Mouse (Mus musculus) heart, embryonic 15.5 days (tissue): Measurements from ENCODE around the gene Fra10ac1. TPM values are rescaled to one million over a fixed set of nuclear protein-coding genes. Genes with fewer than 3 reads are reported as not detected.

ENCODE experiments used
- ATAC-seq: fragments of 200-750 bp; cut with Nextera tagmentation; replicated peaks from 2 replicates; pipeline ENCODE4 v1.8.0; 2017; ENCODE audit warnings: low read depth, moderate TSS enrichment; ENCODE audit not compliant: insufficient number of reproducible peaks, insufficient read depth, low FRiP score
- H3K27ac ChIP-seq: fragments of 300-500 bp; sonication (generic); 2 replicates; pipeline ENCODE4 v1.5.1; 2015; ENCODE audit warnings: mild to moderate bottlenecking, inconsistent platforms
- H3K27me3 ChIP-seq: fragments of 300-500 bp; sonication (generic); 2 replicates; pipeline ENCODE4 v1.6.1; 2015; ENCODE audit warnings: inconsistent platforms
- H3K36me3 ChIP-seq: fragments of 300-500 bp; sonication (generic); 2 replicates; pipeline ENCODE4 v1.6.1; 2015; ENCODE audit warnings: mild to moderate bottlenecking, inconsistent platforms
- H3K4me1 ChIP-seq: fragments of 300-500 bp; sonication (generic); replicated peaks from 2 replicates; pipeline ENCODE4 v1.6.1; 2015; ENCODE audit warnings: inconsistent platforms
- H3K4me2 ChIP-seq: fragments of 300-500 bp; sonication (generic); 2 replicates; pipeline ENCODE4 v1.6.1; 2015; ENCODE audit warnings: inconsistent platforms, mild to moderate bottlenecking, moderate library complexity
- H3K4me3 ChIP-seq: fragments of 300-500 bp; sonication (generic); 2 replicates; pipeline ENCODE4 v1.5.1; 2015; ENCODE audit warnings: mild to moderate bottlenecking, inconsistent platforms
- H3K9ac ChIP-seq: fragments of 300-500 bp; sonication (generic); 2 replicates; pipeline ENCODE4 v1.6.1; 2015; ENCODE audit warnings: mild to moderate bottlenecking, inconsistent platforms
- H3K9me3 ChIP-seq: fragments of 300-500 bp; sonication (generic); replicated peaks from 2 replicates; pipeline ENCODE4 v1.6.1; 2016; ENCODE audit warnings: inconsistent platforms
- WGBS: fragments of 180-500 bp; shearing (Covaris S2); methylation state at CpG from one replicate; pipeline ENCODE4 v1.1.7; 2015; ENCODE audit warnings: mixed read lengths; 5-methylcytosine and 5-hydroxymethylcytosine counted together
- polyA plus RNA-seq: library from polyadenylated mRNA; unstranded; fragments of >200 nt; fragmentation: Nextera tagmentation; extraction: Ambion mirVana; gene quantifications from 2 replicates; pipeline ENCODE4 v1.2.1, GENCODE M21; 2015

Gene Fra10ac1
- polyA plus RNA-seq, 1 experiment from 2014 or later: 26.7 TPM

DNA sequence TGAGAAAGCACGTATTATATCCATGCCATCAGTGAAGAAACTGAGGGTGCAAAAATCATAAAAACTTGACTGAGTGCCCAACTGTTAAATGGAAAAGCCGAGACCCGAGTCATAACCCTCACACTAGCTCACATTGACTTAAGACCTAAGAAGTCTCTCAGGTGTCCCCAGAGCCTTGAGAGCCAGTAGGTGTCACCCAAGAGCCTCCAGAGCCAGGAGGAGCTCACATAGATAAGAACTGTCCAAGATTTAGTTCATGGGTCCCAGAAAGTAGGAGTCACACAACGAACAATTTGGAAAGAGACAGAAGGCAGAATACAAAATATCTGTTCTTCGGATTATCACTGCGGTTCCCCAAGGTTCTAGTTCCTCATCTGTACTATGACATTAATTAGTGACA lies 29.8 kb upstream of the Fra10ac1 start:
- H3K4me3 ChIP-seq: no peak overlapping the region
- no peaks in the 10 kb centered on the region for H3K9me3 ChIP-seq
- no peak for ATAC-seq
- no peaks in the 10 kb centered on the region for H3K36me3 ChIP-seq
- H3K4me2 ChIP-seq: no peak overlapping the region
- H3K9ac ChIP-seq: no peak overlapping the region
- no peaks in the 10 kb centered on the region for H3K27me3 ChIP-seq
- 51% methylated on average over 6 of the region's 6 CpGs for WGBS
- no peak overlapping the region for H3K27ac ChIP-seq
- H3K4me1 ChIP-seq: no peaks in the 10 kb centered on the region

DNA sequence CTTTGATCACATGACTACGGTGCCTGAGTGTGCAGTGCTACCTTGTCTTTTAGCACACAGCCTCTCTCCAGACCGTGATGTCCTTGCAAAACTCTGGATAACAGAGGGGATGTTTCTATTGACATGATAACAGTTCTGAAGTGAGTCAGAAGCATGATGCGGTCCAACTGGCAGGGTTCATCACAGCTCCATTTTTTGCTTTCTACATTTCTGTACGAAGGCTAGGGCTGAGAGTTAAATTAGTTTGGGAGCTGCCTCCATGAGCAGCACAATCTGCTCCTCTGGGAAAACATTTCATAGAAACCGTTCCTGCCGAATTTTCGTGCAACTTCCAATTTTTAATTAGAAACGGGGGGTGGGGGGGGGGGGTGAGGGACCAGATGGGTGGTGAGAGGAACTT lies 25.7 kb upstream of the Fra10ac1 start:
- Histone ChIP-seq H3K4me2 (no peak overlapping the region), H3K36me3 (no peaks in the 10 kb centered on the region), H3K9me3 (no peaks in the 10 kb centered on the region), H3K9ac (no peak overlapping the region), H3K27ac (no peak overlapping the region), H3K4me1 (no peaks in the 10 kb centered on the region), H3K4me3 (no peak overlapping the region), H3K27me3 (no peaks in the 10 kb centered on the region)
- WGBS: 77% methylated on average over 8 of the region's 8 CpGs
- no peak for ATAC-seq

DNA sequence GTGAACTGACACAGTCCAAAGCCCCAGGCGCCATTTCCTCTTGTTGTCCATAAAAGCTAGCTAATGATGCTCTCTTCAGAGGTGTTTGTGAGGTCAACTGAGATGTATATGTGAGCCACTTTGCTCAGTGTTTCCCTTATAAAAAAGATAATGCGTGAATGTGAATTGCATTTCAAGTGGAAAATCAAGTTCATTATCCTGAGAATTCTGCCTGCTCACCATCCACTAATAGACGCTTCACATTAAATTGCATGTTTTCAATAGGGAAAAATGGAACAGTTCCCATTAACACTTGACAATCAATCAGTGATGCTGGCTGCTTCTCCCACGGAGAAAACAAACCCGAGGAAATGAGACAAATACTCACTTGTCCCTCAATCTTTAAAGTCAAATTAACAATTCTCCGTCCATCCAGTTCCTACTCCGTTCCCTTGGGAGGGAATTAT lies 22.2 kb upstream of the Fra10ac1 start:
- H3K9me3 ChIP-seq: no peaks in the 10 kb centered on the region
- no peak overlapping the region for H3K9ac ChIP-seq
- WGBS: 78% methylated on average over 7 of the region's 7 CpGs
- H3K4me2 ChIP-seq: no peak overlapping the region
- no peaks in the 10 kb centered on the region for H3K4me1 ChIP-seq
- no peak overlapping the region for H3K4me3 ChIP-seq
- H3K36me3 ChIP-seq: no peaks in the 10 kb centered on the region
- H3K27ac ChIP-seq: no peak overlapping the region
- H3K27me3 ChIP-seq: no peaks in the 10 kb centered on the region
- ATAC-seq: no peak

DNA sequence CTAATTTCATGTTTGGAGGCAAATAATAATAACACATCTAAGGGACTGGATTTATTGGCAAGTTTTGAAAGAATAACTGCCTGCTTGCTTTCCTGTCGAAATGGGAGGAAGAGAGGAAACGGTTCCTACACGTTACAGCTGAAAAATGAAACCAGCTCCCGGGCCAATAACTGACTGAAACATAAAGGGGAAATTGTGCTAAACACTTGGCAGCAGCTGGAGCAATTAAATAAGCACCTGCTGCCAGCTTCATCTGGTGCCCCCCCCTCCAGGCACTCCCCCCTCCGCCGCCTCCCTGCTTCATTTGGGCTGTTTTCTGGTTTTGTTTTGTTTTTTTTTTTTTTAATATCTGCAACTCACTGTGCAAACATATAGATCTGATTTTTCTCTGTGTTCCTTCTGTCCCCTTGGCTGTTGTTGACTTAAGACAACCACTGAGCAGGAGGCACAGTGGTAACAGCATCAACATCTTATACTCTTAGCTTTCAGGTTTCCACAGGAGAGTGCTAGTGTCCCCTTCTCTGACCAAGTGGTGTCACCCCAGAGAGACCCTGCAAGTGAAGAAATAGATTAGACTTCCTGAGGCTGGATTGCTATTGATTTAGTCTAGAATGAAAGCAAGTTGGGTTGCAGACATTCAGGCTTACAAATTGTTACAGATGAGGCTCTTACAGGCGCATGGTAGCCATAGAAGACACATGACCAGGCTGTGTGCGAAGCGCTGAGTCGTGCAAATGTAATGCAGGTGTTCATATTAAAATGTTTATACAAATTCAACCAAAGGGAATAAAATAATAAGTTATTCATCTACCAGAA lies 21.6 kb upstream of the Fra10ac1 start:
- WGBS: 65% methylated on average over 10 of the region's 10 CpGs
- no peak overlapping the region for H3K4me3 ChIP-seq
- H3K4me1 ChIP-seq: no peaks in the 10 kb centered on the region
- no peaks in the 10 kb centered on the region for H3K9me3 ChIP-seq
- no peaks in the 10 kb centered on the region for H3K27me3 ChIP-seq
- ATAC-seq: no peak
- H3K9ac ChIP-seq: no peak overlapping the region
- peak overlapping the region; percentile 7; the same call in 1 of the 2 replicates for H3K4me2 ChIP-seq
- no peaks in the 10 kb centered on the region for H3K36me3 ChIP-seq
- H3K27ac ChIP-seq: no peak overlapping the region

DNA sequence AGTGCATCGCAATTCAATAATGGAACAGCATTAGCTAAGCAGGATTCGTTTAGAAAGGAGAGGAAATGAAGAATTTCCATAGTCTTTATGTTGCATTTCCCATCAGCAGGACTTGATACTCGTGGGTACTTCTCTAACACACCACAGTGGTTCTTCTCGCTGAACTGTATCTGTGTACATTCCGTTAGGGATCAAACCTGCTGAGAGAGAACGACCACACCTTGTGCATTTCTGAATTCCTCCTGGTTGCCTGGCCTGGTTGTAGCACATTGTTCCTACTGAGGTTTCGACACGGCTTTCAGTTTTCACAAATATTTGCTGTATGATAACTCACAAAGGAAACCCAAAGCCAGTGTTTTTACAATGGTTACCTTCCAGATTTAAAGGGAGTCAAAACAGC lies 20.8 kb upstream of the Fra10ac1 start:
- Histone ChIP-seq H3K27ac (no peak overlapping the region), H3K4me3 (no peak overlapping the region), H3K27me3 (no peaks in the 10 kb centered on the region), H3K9me3 (no peaks in the 10 kb centered on the region), H3K4me2 (no peak overlapping the region), H3K36me3 (no peaks in the 10 kb centered on the region), H3K4me1 (no peaks in the 10 kb centered on the region), H3K9ac (no peak overlapping the region)
- no peak for ATAC-seq
- WGBS: 68% methylated on average over 8 of the region's 8 CpGs

DNA sequence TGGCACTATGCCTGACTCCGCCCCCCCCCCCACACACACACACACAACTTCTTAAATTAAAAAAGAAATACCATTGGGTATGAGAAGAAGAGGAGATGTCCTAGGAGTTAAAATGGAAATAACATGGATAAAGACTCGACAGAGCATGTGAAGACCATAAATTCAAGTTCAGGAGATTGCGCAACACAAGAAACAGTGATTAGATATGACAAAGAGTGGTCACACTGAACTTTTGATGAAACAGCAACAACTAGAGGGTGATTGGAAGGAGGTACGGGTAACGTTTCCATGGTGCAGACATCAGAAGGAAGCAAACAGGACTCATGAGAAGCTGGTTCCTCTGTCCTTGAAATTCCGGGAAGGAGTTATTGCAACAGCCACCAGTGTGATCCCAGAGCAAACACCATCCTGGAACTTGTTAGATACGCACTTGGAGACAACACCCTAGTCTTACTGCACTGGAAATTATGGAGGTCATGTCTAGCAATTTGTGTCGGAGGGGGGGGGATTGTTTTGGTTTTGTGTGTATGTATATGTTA lies 18.4 kb upstream of the Fra10ac1 start:
- Histone ChIP-seq H3K4me1 (no peaks in the 10 kb centered on the region), H3K27ac (no peak overlapping the region), H3K27me3 (no peaks in the 10 kb centered on the region), H3K9me3 (no peaks in the 10 kb centered on the region), H3K9ac (no peak overlapping the region), H3K4me3 (no peak overlapping the region), H3K36me3 (no peaks in the 10 kb centered on the region), H3K4me2 (no peak overlapping the region)
- WGBS: 75% methylated on average over 8 of the region's 8 CpGs
- no peak for ATAC-seq

DNA sequence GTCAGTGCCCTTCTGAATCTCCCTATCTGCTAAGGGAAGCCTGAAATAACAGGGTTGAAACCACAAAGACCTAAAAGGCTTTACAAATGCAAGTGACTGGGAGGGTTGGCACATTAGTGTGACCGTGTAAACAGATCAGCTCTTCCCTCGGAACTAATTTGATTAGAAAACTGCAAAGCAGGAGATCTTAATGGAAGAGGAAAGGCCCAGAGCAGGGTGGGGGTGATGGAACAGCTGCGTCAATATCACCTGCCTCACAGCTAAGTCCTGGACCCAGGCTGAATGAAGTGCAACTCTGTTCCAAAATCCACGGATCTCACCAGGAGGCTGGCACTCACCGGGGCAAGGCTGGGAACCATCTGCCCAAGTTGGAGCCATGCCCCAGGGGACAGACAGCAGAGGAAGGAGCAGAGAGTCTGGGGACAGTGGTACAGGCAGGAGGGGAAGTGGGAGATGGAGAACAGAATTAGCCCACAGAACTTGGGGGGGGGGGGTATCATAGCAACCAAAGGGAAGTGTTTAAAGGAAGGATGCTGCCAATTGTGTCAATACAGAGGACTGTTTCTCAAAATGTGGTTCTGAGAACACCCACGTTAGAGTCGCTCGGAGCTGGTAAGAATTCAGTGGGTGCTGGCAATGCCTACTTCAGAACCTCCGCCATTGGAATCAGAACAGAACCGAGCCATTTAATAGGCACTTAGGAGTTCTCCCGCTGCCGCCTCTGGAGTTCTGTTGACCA lies 14.4 kb upstream of the Fra10ac1 start:
- H3K9ac ChIP-seq: no peak overlapping the region
- WGBS: 59% methylated on average over 12 of the region's 12 CpGs
- H3K27me3 ChIP-seq: no peaks in the 10 kb centered on the region
- H3K4me3 ChIP-seq: no peak overlapping the region
- no peak overlapping the region for H3K27ac ChIP-seq
- no peak for ATAC-seq
- no peaks in the 10 kb centered on the region for H3K9me3 ChIP-seq
- no peak overlapping the region for H3K4me2 ChIP-seq
- no peaks in the 10 kb centered on the region for H3K4me1 ChIP-seq
- H3K36me3 ChIP-seq: no peaks in the 10 kb centered on the region

DNA sequence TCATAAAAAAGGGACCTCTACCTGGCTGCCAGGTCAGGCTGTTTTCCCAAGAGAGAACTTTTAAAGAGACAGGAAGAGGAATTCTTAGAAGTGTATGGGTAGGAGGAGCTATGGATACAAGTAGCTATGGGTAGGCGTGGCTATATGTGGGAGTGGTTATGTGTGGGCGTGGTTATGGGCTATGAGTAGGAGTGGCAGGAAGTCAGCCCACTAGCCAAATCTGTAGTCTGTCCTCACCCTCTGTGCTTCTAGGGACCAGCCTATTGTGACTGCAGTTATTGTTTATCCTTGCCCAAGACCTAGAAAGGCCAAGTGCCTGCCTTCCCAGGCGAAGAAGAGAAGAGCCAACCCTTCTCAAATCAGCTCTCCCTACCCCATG lies 13.9 kb upstream of the Fra10ac1 start:
- H3K4me2 ChIP-seq: no peak overlapping the region
- H3K4me3 ChIP-seq: no peak overlapping the region
- no peaks in the 10 kb centered on the region for H3K36me3 ChIP-seq
- 38% methylated on average over 3 of the region's 3 CpGs for WGBS
- no peaks in the 10 kb centered on the region for H3K27me3 ChIP-seq
- no peak overlapping the region for H3K27ac ChIP-seq
- ATAC-seq: no peak
- no peaks in the 10 kb centered on the region for H3K9me3 ChIP-seq
- no peaks in the 10 kb centered on the region for H3K4me1 ChIP-seq
- no peak overlapping the region for H3K9ac ChIP-seq

DNA sequence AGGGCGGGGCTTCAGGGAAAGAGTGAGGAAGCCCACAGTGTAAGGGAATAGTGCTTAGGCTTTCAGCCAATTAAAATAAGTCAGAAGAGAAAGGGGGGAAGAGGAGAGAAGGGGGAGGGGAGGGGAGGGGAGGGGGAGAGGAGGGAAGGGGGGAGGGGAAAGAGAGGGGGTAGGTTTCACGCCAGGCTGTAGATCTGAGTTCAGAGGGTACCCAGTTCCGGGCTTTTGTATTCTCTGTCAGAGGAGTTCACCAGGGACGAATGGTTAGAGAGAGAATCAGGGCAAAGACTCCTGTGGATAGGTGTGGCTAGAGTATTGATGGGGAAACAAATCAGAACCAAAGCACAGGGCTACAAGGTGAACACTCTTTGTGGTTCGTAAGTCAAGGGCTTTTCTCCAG lies 12.6 kb upstream of the Fra10ac1 start:
- no peaks in the 10 kb centered on the region for H3K9me3 ChIP-seq
- H3K9ac ChIP-seq: no peak overlapping the region
- no peaks in the 10 kb centered on the region for H3K4me1 ChIP-seq
- H3K4me2 ChIP-seq: no peak overlapping the region
- 63% methylated on average over 5 of the region's 5 CpGs for WGBS
- H3K4me3 ChIP-seq: no peak overlapping the region
- no peak for ATAC-seq
- no peaks in the 10 kb centered on the region for H3K36me3 ChIP-seq
- no peaks in the 10 kb centered on the region for H3K27me3 ChIP-seq
- no peak overlapping the region for H3K27ac ChIP-seq

DNA sequence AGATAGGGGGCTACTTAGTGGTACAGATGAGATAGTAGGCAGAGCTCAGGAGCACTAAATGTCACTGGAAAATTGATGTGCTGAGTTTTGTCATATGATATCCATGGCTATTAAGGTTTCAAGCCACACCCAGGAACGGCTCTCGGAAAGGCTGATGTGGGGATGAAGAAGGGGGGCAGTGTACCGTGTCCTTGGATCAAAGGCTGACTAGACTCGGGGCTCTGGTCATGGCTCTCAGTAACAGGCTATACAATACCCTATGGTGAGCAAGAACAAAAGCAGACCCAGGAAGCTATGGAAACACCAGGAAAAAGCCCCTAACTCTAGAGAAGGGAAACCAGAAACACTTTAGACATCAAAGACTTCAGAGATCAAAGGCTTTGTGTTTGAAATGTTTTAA lies 8.6 kb upstream of the Fra10ac1 start:
- Histone ChIP-seq H3K4me2 (no peak overlapping the region), H3K4me3 (no peak overlapping the region), H3K4me1 (no peaks in the 10 kb centered on the region), H3K36me3 (no peaks in the 10 kb centered on the region), H3K27ac (no peak overlapping the region), H3K9ac (no peak overlapping the region), H3K9me3 (no peaks in the 10 kb centered on the region), H3K27me3 (no peaks in the 10 kb centered on the region)
- no peak for ATAC-seq
- 54% methylated on average over 4 of the region's 4 CpGs for WGBS

DNA sequence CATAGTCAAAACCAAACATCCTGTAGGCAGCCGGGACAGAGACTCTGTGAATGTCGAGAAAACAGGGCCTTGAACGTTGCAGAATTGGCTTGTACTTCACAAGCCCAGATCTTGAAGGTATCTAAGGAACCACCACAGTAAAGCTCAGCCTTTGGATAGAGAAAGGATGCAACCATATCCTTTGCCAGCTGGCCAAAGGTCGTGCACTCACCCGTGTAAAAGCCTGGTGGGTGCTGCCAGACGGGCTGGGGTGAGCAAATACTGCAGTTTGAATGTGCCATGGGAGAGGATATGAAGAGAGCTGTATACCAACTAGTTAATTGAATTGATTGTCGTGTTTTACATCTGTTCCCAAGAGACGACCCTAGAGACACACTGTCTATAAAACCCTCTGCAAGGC lies 8.1 kb upstream of the Fra10ac1 start:
- no peak for ATAC-seq
- Histone ChIP-seq H3K9me3 (no peaks in the 10 kb centered on the region), H3K4me2 (no peak overlapping the region), H3K36me3 (no peaks in the 10 kb centered on the region), H3K4me3 (no peak overlapping the region), H3K27ac (no peak overlapping the region), H3K4me1 (no peaks in the 10 kb centered on the region), H3K27me3 (no peaks in the 10 kb centered on the region), H3K9ac (no peak overlapping the region)
- 55% methylated on average over 8 of the region's 8 CpGs for WGBS
